Mouse (Mus musculus): Measurements from ENCODE around the gene Fbxo11. TPM values are rescaled to one million over a fixed set of nuclear protein-coding genes. Genes with fewer than 3 reads are reported as not detected.
"Not testable (repeated sequence)": the region's sequence is repeated elsewhere in the genome, so short reads cannot be mapped to it uniquely, and the experiment has no call there.

Fbxo11 gene
- polyA plus RNA-seq, 1 experiment from 2014 or later = 6.2 TPM

DNA sequence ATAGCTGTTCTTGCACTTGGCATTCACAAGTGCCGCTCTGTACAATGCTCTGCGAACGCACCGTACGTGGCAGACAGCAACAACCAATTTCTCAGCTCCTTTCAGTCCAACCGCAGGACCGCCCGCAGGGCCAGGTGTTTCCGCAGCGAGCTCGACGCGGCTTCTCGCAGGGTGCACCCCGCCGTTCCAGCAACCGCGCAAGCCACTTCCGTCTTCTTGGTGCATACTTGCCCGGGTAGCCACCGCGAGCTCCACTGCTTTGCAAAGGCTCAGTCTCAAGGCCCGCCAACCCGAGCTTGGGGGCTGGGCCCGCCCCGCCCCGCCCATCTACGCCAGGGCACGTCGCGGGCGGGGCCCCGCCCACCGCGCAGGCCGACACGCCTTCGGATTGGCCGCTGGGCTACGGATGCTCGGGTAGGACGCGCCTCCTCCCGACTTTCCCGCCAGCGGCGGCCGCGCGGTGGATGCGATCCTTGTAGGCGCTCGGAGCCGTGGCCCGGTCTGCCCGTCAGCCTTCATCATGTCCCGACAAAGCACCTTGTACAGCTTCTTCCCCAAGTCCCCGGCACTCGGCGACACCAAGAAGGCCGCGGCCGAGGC is 90.4 kb downstream of the Fbxo11 start, which contains the start of gene Msh6:
Gene Msh6, plus strand, starts transcription at position 434 of the 600 bp plus-strand sequence.
- ATAC-seq = peak; percentile 96
- H3K9ac ChIP-seq = peak within 1 kb of the TSS; percentile 88
- WGBS (ENCODE audit: insufficient replicate concordance) = under 1% methylated on average over 51 of the region's 63 CpGs
- H3K4me2 ChIP-seq = peak within 1 kb of the TSS; percentile 90
- no peaks in the 10 kb centered on the region for H3K9me3 ChIP-seq (replicated peaks)
- H3K4me3 ChIP-seq = peak within 1 kb of the TSS; percentile 77
- peak within 1 kb of the TSS; percentile 82 for H3K27ac ChIP-seq
- peaks cover 54% of the 10 kb centered on the region for H3K4me1 ChIP-seq
- H3K36me3 ChIP-seq = peaks cover 19% of the 10 kb centered on the region
- H3K27me3 ChIP-seq (replicated peaks) = no peaks in the 10 kb centered on the region

DNA sequence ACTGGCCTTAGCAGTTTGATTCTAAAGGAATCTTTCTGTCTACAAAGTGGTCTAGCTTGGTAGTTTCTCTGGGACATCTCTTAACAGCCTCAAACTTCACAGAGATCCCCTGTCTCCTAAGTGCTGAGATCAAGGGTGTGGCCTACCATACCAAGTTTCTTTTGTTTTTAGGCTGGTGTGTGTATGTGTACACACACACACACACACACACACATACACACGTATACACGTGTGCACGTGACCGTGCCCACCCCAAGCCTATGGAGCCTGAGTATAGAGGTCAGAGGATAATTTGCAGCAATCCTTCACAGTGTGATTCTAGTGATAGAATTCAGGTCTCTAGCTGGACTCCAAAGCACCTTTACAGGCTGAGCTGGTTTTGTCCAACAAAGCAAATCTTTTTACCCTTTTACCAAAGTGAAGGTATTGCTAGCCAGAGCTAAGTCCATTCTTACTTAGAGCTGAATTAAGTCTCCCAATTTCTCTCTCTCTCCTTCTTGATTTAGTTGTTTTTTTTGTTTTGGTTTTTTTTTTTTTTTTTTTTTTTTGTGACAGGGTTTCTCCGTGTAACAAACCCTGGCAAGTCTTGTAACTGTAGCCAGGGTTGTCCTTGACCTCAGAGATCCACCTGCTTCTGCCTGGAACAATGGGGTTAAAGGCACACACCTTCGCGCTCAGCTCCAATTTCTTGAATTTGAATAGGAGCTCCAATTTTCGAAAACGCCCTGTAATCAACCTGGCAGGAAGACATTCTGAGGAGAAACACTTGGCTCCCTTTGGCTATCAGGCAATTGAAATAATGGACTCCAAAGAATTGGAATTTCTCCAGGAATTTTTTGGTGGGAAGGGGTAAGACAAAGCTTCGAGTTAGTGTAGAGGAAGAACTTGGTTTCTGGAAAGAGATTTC is 91.6 kb downstream of the Fbxo11 start:
- WGBS (ENCODE audit: insufficient replicate concordance) = 70% methylated on average over 10 of the region's 10 CpGs
- peaks cover 49% of the 10 kb centered on the region for H3K4me1 ChIP-seq
- H3K36me3 ChIP-seq = peaks cover 14% of the 10 kb centered on the region
- peak overlapping the region; percentile 77 for H3K4me3 ChIP-seq
- no peaks in the 10 kb centered on the region for H3K27me3 ChIP-seq (replicated peaks)
- H3K9ac ChIP-seq = 0 out of 2 replicates have a peak overlapping the region, but pooled peaks have one; percentile 35
- no peak overlapping the region for H3K27ac ChIP-seq
- peak overlapping the region; percentile 90 for H3K4me2 ChIP-seq
- ATAC-seq = no peak
- H3K9me3 ChIP-seq (replicated peaks) = no peaks in the 10 kb centered on the region

DNA sequence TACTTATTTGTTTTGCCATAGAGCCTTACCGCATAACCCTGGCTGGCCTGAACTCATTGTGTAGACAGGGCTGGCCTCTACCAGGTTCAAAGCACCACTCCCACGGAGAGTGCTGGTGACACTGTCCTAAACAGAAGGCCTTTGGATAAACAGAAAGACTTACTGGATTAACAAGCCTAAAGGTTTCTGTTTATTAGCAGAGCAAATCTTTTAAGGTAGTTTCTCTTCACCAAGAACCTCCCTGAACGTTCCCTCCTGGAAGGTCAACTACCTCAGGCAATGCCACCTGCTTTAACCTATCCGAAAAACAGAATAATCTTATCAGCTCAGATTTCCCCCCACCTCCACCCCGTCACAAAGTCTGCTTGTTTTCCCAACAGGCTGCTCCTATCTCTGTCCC is 92.2 kb downstream of the Fbxo11 start:
- no peaks in the 10 kb centered on the region for H3K9me3 ChIP-seq (replicated peaks)
- no peak overlapping the region for H3K4me2 ChIP-seq
- no peaks in the 10 kb centered on the region for H3K27me3 ChIP-seq (replicated peaks)
- no peak overlapping the region for H3K4me3 ChIP-seq
- H3K27ac ChIP-seq = no peak overlapping the region
- no peak for ATAC-seq
- H3K4me1 ChIP-seq = peaks cover 45% of the 10 kb centered on the region
- H3K36me3 ChIP-seq = peaks cover 7% of the 10 kb centered on the region
- no peak overlapping the region for H3K9ac ChIP-seq
- WGBS (ENCODE audit: insufficient replicate concordance) = 69% methylated on average over 5 of the region's 5 CpGs

DNA sequence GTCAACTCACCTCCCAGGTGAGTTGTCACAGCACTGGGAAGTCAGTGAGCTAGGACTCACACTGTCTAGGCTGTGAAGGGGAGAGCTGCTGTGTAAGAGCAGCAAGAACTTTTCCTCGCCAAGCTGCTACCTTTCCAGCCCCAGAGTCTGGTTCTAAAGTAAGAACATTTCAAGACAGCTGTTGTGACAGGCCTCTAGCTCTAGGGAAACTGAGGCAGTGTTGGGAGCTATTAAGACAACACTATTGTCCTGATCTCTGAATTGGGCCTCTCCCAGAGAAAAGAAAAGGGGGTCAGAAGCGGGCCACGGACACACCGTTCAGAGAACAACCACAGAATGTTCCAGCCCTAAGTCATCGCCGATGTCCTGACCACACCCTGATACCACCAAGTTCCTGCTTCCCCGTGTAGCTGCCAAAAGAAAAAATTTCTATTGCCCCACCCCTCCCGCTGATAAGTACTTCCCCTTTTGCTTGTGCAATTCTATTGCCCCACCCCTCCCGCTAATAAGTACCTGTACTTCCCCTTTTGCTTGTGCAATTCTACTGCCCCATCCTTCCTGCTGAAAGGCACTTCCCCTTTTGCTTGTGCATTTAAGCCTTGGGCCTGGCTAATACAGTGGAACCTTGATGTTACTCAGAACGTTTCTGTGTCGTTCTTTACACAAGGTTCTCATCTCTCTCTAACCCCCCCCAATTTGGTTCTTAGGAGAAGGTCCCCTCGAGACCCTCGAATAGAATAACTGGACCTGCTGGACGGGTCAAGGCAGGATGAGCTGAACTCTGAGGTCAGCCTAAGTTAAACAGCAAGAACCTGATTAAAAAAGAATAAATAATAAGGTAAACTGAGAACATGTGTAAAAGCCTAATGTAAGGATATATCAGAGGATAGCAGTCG is 93.1 kb downstream of the Fbxo11 start:
- not testable (repeated sequence) for H3K27ac ChIP-seq; H3K9ac ChIP-seq; H3K27me3 ChIP-seq (replicated peaks); H3K9me3 ChIP-seq (replicated peaks); ATAC-seq; H3K4me3 ChIP-seq; H3K36me3 ChIP-seq
- peak overlapping the region; percentile 29 for H3K4me2 ChIP-seq
- WGBS (ENCODE audit: insufficient replicate concordance) = 49% methylated on average over 15 of the region's 15 CpGs
- H3K4me1 ChIP-seq = peaks cover 38% of the 10 kb centered on the region

DNA sequence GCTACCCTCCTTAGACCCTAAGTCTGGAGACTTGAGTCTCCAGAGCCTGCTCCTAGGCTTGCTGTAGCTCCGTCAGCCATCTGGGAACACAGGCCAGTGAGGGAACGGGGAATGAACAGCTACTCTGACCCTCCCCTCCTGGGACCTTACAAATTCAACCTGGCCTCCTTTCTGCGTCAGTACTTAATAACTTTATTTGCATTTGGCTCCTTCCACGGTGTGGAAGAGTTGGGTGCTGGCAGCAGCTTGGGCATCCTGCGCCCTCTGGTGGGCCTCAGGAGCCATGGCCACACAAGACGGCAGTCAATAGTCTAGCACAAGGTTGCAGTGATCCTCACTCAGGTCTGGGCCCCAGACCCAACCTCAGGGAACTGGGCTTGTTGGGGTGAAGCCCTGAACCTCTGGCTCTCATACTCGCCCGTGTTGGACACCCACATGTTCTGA is 96.6 kb downstream of the Fbxo11 start:
- ATAC-seq = peak; percentile 58
- WGBS (ENCODE audit: insufficient replicate concordance) = 51% methylated on average over 6 of the region's 8 CpGs

DNA sequence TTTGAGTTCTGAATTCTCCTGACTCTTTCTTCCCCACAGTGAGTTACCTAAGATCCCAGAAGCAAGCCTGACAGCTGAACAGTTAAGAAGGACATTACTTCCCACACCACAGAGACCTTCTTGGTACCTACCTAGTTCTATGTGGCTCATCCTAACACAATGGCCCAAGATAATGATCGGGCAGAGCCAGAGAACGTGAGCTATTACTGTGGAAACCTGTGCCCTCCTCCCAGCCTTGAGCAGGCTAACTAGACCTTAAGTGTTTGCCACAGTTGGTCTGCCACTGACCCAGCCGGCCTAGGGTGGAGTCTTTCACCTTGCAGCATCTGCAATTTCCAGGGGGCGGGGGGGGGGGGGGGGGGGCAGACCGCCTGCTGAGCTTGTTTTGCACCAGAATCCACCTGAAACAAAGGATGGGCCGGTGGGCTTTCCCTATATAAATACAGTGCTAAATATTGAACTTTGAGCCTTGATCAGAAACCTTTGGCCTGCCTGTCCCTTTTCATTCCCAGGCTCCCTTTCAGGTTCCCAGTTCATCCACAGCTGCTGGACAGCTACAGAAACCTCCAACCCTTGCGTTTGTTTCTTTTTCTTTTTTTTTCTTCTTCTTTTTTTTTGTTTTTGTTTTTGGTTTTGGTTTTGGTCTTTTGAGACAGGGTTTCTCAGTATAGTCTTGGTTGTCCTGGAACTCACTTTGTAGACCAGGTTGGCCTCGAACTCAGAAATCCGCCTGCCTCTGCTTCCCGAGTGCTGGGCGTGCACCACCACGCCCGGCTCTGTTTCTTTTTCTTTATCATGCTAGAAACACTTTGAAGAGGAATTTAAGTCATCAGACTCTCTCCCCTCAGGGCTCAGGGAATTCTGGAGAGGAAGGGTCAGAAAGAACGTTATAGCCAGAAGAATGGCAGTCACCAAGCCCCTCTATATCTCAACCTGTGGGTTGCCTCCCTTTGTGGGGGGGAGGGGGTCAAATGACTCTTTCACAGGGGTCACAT is 101.7 kb downstream of the Fbxo11 start:
- ATAC-seq = no peak
- H3K4me2 ChIP-seq = no peak overlapping the region
- H3K9me3 ChIP-seq (replicated peaks) = 0 out of 2 replicates have a peak, but pooled peaks cover 4% of the 10 kb centered on the region
- H3K9ac ChIP-seq = no peak overlapping the region
- 78% methylated on average over 14 of the region's 14 CpGs for WGBS (ENCODE audit: insufficient replicate concordance)
- H3K27me3 ChIP-seq (replicated peaks) = no peaks in the 10 kb centered on the region
- H3K4me1 ChIP-seq = no peaks in the 10 kb centered on the region
- H3K27ac ChIP-seq = no peak overlapping the region
- no peaks in the 10 kb centered on the region for H3K36me3 ChIP-seq
- H3K4me3 ChIP-seq = no peak overlapping the region

More for the DNA sequence above, 96.6 kb downstream of the Fbxo11 start:
- not testable (repeated sequence) for H3K9me3 ChIP-seq (replicated peaks); H3K27me3 ChIP-seq (replicated peaks); H3K9ac ChIP-seq; H3K36me3 ChIP-seq; H3K27ac ChIP-seq; H3K4me3 ChIP-seq; H3K4me2 ChIP-seq
- peaks cover 18% of the 10 kb centered on the region for H3K4me1 ChIP-seq

DNA sequence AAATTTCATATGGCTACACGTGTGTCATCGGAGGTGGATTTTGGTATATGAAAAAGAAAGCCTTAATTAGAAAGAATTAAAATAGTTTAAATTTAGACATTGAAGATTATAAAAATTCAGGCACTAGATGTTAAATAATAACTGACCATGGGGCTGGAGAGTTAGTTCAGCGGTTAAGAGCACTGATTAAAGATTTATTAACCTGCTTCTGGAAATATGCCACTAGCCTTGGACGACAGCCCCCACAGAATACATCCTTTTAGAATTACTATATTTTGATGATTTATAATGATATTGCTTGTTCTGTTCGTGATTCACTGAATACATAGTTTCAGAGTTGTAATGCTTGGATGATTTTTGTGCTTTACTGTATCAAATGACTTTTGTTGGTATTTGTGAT is 105.2 kb downstream of the Fbxo11 start:
- WGBS (ENCODE audit: insufficient replicate concordance) = 80% methylated on average over 5 of the region's 5 CpGs
- H3K4me1 ChIP-seq; H3K27me3 ChIP-seq (replicated peaks); H3K4me3 ChIP-seq; ATAC-seq; H3K9ac ChIP-seq; H3K27ac ChIP-seq; H3K4me2 ChIP-seq; H3K9me3 ChIP-seq (replicated peaks); H3K36me3 ChIP-seq: not testable (repeated sequence)

DNA sequence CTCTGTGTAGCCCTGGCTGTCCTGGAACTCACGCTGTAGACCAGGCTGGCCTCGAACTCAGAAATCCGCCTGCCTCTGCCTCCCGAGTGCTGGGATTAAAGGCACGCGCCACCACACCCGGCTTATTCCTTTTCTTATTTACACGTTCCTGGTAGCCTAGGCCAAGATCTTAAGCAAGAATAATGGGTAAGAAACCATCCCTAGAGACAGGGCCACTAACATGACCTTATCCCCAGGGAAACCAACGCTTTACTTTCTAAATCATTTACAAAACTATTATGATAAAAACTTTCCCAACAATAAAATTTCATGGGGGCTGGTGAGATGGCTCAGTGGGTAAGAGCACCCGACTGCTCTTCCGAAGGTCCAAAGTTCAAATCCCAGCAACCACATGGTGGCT is 105.7 kb downstream of the Fbxo11 start:
- ATAC-seq; H3K27ac ChIP-seq; H3K36me3 ChIP-seq; H3K9me3 ChIP-seq (replicated peaks); H3K4me2 ChIP-seq; H3K27me3 ChIP-seq (replicated peaks); H3K9ac ChIP-seq; H3K4me3 ChIP-seq; H3K4me1 ChIP-seq: not testable (repeated sequence)
- 89% methylated on average over 11 of the region's 11 CpGs for WGBS (ENCODE audit: insufficient replicate concordance)

DNA sequence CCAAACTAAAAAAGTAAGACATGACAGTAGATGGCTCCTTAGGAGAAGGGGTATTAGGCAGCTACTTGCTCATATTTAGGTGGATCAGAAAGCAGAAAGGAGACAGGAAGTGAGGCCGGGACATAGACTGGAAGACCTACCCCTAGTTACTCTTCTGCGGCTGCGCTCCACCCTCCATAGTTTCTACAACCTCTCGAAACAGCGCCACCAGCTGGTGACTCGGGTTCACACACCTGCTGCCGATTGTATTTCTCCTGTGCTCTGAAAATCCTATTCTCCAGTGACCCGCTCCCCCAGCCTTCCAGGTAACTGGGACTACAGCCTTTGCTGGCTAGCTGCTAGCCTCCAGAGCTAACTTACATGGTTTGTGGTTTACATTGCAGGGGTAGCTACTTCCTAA is 106.8 kb downstream of the Fbxo11 start:
- Histone ChIP-seq H3K4me1 (no peaks in the 10 kb centered on the region), H3K27ac (no peak overlapping the region), H3K9ac (no peak overlapping the region), H3K4me2 (no peak overlapping the region), H3K9me3 (replicated peaks) (no peaks in the 10 kb centered on the region), H3K36me3 (no peaks in the 10 kb centered on the region), H3K27me3 (replicated peaks) (no peaks in the 10 kb centered on the region), H3K4me3 (no peak overlapping the region)
- no peak for ATAC-seq
- 62% methylated on average over 8 of the region's 8 CpGs for WGBS (ENCODE audit: insufficient replicate concordance)

DNA sequence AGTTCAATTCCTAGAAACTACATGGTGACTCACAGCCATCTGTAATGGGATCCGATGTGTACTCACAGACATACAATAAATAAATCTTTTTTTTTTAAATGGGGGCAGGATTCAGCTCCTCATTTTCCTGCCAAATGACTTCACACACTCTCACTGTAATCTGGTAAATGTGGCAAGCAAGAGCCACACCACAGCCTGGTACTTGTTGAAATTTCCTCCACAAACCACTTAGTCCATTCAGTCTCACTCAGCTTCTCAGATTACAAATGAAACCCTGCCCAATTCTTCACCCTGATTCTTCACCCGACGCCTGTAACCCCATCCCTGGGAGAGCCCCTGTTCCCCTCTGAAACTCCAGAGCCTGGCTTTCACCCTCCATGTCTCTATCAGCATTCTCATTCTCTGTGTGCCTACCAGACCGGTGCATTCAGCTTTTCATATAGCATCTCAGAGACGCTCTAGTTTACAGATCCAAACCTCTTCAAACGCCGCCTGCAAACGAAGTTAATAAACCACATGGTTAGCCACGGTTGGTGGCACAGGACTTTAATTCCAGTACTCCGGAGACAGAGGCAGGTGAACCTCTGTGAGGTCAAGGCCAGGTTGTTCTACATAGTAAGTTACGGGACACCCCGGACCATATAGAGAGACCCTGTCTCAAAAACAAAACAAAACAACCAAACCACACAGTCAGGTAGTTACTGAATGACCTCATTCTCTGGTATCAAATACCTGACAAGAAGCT is 107.8 kb downstream of the Fbxo11 start:
- ATAC-seq = no peak
- Histone ChIP-seq H3K4me2 (no peak overlapping the region), H3K27ac (no peak overlapping the region), H3K9ac (no peak overlapping the region), H3K27me3 (replicated peaks) (no peaks in the 10 kb centered on the region), H3K36me3 (no peaks in the 10 kb centered on the region), H3K4me1 (no peaks in the 10 kb centered on the region), H3K9me3 (replicated peaks) (no peaks in the 10 kb centered on the region), H3K4me3 (no peak overlapping the region)
- 77% methylated on average over 12 of the region's 12 CpGs for WGBS (ENCODE audit: insufficient replicate concordance)
